Comparison of ENCODE assay signal across 29 mouse cellular contexts in the genomic region with DNA sequence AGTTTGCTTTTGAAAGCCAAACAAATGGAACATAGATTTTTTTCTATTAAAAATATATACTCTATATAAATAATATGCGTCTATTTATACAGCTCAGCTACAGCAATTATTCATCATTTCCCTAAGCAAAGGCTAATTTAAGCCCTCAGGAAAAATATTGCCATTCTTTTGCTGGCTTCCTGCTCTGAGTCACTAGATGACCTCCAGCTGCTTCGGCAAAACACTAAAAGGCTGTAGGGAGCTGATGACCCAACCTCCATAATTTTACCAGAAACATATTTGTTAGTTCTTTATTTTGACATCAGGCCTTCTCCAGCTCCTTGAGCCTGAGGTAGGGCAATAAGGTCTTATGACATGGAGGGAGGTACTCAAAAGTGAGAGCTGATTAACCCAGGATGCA.
DNase-seq lines count a peak whose midpoint lies in the region; ATAC-seq and TF ChIP-seq lines count a peak whose summit lies in the region.
"Had no signal": no experiment of that assay in that cellular context is flagged by ENCODE, and none has a peak within 500 bp of the region (broad histone marks: within the 10 kb centered on the region; RNA-seq: fewer than 3 reads in every experiment).

No protein-coding gene starts in this region.

- no peak overlapping the region for H3K4me3 ChIP-seq in kidney, postnatal 0 days (replicated peaks; ENCODE audit: low read depth, low read length)
- H3K4me3 ChIP-seq in heart, embryonic 11.5 days (ENCODE audit: low read depth, low read length): no peak overlapping the region
- H3K4me3 ChIP-seq: forebrain, embryonic 10.5 days; heart, embryonic 13.5 days; limb, embryonic 13.5 days; liver, embryonic 12.5 days; midbrain, embryonic 13.5 days; neural tube, embryonic 13.5 days had no signal

- peak; percentile 32 to 79 for DNase-seq in adrenal gland, adult (ENCODE audit: inconsistent age in 2 of 2, low spot score in 1 of 2)
- no peak for DNase-seq in adrenal gland, postnatal 25 days
- DNase-seq in kidney, postnatal 0 days (ENCODE audit: low spot score): peak; percentile 80
- DNase-seq in kidney, adult 11 months: no peak
- peak; percentile 55 for DNase-seq in 3T3-L1 (ENCODE audit: low read depth, low spot score)
- peak; percentile 34 for DNase-seq in brain, adult 2 months (ENCODE audit: low read depth, low spot score)
- no peak for DNase-seq in thymus, postnatal 0 days (ENCODE audit: low spot score)
- DNase-seq: cerebellum, adult 2 months; cerebellum, postnatal 25 days; gastrocnemius, postnatal 14 days; heart, adult 11 months; heart, postnatal 14 days; kidney, postnatal 36 days; lung, adult 18-20 months; retina, postnatal 1 day; right cerebral cortex, postnatal 25 days; spleen, adult 18-20 months; thymus, postnatal 36 days had no signal

- no peaks in the 10 kb centered on the region; the same call in 1 of the 2 replicates for H3K4me1 ChIP-seq in kidney, postnatal 0 days (replicated peaks; ENCODE audit: insufficient read depth, low read length)
- H3K4me1 ChIP-seq in heart, embryonic 11.5 days (ENCODE audit: control insufficient read depth, insufficient read depth, low read length): no peaks in the 10 kb centered on the region
- H3K4me1 ChIP-seq: forebrain, embryonic 10.5 days; heart, embryonic 13.5 days; limb, embryonic 13.5 days; liver, embryonic 12.5 days; midbrain, embryonic 13.5 days; neural tube, embryonic 13.5 days had no signal

- H3K4me2 ChIP-seq in kidney, postnatal 0 days (ENCODE audit: low read length): no peak overlapping the region
- no peak overlapping the region for H3K4me2 ChIP-seq in heart, embryonic 11.5 days
- H3K4me2 ChIP-seq: heart, embryonic 13.5 days; limb, embryonic 13.5 days; liver, embryonic 12.5 days; midbrain, embryonic 13.5 days; neural tube, embryonic 13.5 days had no signal

- no peak overlapping the region for H3K27ac ChIP-seq in kidney, postnatal 0 days
- no peak overlapping the region for H3K27ac ChIP-seq in heart, embryonic 11.5 days (ENCODE audit: low read depth, low read length)
- H3K27ac ChIP-seq: forebrain, embryonic 10.5 days; heart, embryonic 13.5 days; hindbrain, postnatal 0 days; limb, embryonic 13.5 days; liver, embryonic 12.5 days; midbrain, embryonic 13.5 days; neural tube, embryonic 13.5 days had no signal

- H3K36me3 ChIP-seq in kidney, postnatal 0 days (ENCODE audit: insufficient read depth, low read length): no peaks in the 10 kb centered on the region
- no peaks in the 10 kb centered on the region for H3K36me3 ChIP-seq in heart, embryonic 11.5 days (ENCODE audit: control insufficient read depth, insufficient read depth, low read length)
- H3K36me3 ChIP-seq: forebrain, embryonic 10.5 days; heart, embryonic 13.5 days; limb, embryonic 13.5 days; liver, embryonic 12.5 days; midbrain, embryonic 13.5 days; neural tube, embryonic 13.5 days had no signal

- no peaks in the 10 kb centered on the region for H3K27me3 ChIP-seq in kidney, postnatal 0 days (ENCODE audit: insufficient read depth, low read length)
- no peaks in the 10 kb centered on the region for H3K27me3 ChIP-seq in heart, embryonic 11.5 days (ENCODE audit: control insufficient read depth, insufficient read depth, low read length)
- H3K27me3 ChIP-seq: heart, embryonic 13.5 days; limb, embryonic 13.5 days; liver, embryonic 12.5 days; midbrain, embryonic 13.5 days; neural tube, embryonic 13.5 days; Patski had no signal

- TF ChIP-seq CTCF in kidney, postnatal 0 days (IDR thresholded peaks at IDR 0.05; ENCODE audit: low read depth): no peak

- WGBS in kidney, postnatal 0 days: 48% methylated on average over 2 of the region's 2 CpGs
- WGBS in heart, embryonic 11.5 days (ENCODE audit: insufficient replicate concordance): 79% methylated on average over 2 of the region's 2 CpGs

- H3K9me3 ChIP-seq in kidney, postnatal 0 days (replicated peaks; ENCODE audit: low read length): no peaks in the 10 kb centered on the region
- no peaks in the 10 kb centered on the region for H3K9me3 ChIP-seq in heart, embryonic 11.5 days (replicated peaks; ENCODE audit: control insufficient read depth, low read length)
- H3K9me3 ChIP-seq: forebrain, embryonic 10.5 days; heart, embryonic 13.5 days; limb, embryonic 13.5 days; liver, embryonic 12.5 days; midbrain, embryonic 13.5 days; neural tube, embryonic 13.5 days had no signal

- H3K9ac ChIP-seq in kidney, postnatal 0 days (ENCODE audit: low read depth, low read length): no peak overlapping the region
- H3K9ac ChIP-seq in heart, embryonic 11.5 days (ENCODE audit: low read depth, low read length): no peak overlapping the region
- H3K9ac ChIP-seq: heart, embryonic 13.5 days; limb, embryonic 13.5 days; liver, embryonic 12.5 days; midbrain, embryonic 13.5 days; neural tube, embryonic 13.5 days had no signal

- no peak for ATAC-seq in kidney, postnatal 0 days (replicated peaks; ENCODE audit: low FRiP score, low read depth)
- no peak for ATAC-seq in heart, embryonic 11.5 days (replicated peaks; ENCODE audit: insufficient number of reproducible peaks, low FRiP score, low TSS enrichment)
- ATAC-seq: CD4-positive, CD25-positive, alpha-beta regulatory T cell, adult 4 months; forebrain, embryonic 16.5 days; hindbrain, postnatal 0 days; liver, embryonic 12.5 days; midbrain, embryonic 13.5 days; Patski had no signal

Comparison
In these comparisons a context has a peak if more than half of its experiments do, and no peak if none do; other contexts are left out.
1. DNase-seq: peak in adrenal gland, adult (2 of 2), kidney, postnatal 0 days (single experiment), 3T3-L1 (single experiment) and brain, adult 2 months (single experiment); none in adrenal gland, postnatal 25 days (single experiment), kidney, adult 11 months (single experiment) and thymus, postnatal 0 days (single experiment).